Mouse (Mus musculus): Measurements from ENCODE around the gene Ntm. TPM values are rescaled to one million over a fixed set of nuclear protein-coding genes. Genes with fewer than 3 reads are reported as not detected.

Gene Ntm
- 1 to 10 TPM; 5.4 to 6.2 TPM for total RNA-seq (2021)
- long read RNA-seq, experiment 1 = 0 reads
- long read RNA-seq, experiment 2, partial matches to known transcripts = 0 of 1 reads
- long read RNA-seq, experiment 2, other reads (novel, unspliced or antisense) = 1 of 1 reads

- no peak for DNase-seq (ENCODE audit: low spot score in 2 of 2)
Observed at GRCm38 (mm10) chr9:29962978-29963377, at the start of gene Ntm. Gene Ntm (minus strand): TSS chr9:29963141.

GRCm38 (mm10) chr9:30005701-30006100, 42.8 kb upstream of the Ntm start:
- no peak for DNase-seq (ENCODE audit: low spot score in 2 of 2)

- DNase-seq (ENCODE audit: low spot score in 2 of 2) = peak; percentile 27 to 41
Observed at GRCm38 (mm10) chr9:30003612-30004011, 40.7 kb upstream of the Ntm start.

- no peak for DNase-seq (ENCODE audit: low spot score in 2 of 2)
Observed at GRCm38 (mm10) chr9:29981177-29981915, 18.4 kb upstream of the Ntm start.

GRCm38 (mm10) chr9:29961954-29962867, 730 bp downstream of the Ntm start:
- no peak for DNase-seq (ENCODE audit: low spot score in 2 of 2)

- DNase-seq (ENCODE audit: low spot score in 2 of 2) = no peak
Observed at GRCm38 (mm10) chr9:29961512-29961911, 1.4 kb downstream of the Ntm start.

- no peak for DNase-seq (ENCODE audit: low spot score in 2 of 2)
Observed at GRCm38 (mm10) chr9:29960741-29961140, 2.2 kb downstream of the Ntm start.

GRCm38 (mm10) chr9:29960236-29960635, 2.7 kb downstream of the Ntm start:
- no peak for DNase-seq (ENCODE audit: low spot score in 2 of 2)

- DNase-seq (ENCODE audit: low spot score in 2 of 2) = no peak
Observed at GRCm38 (mm10) chr9:29956936-29957335, 6.0 kb downstream of the Ntm start.

- no peak for DNase-seq (ENCODE audit: low spot score in 2 of 2)
Observed at GRCm38 (mm10) chr9:29954031-29954430, 8.9 kb downstream of the Ntm start.

GRCm38 (mm10) chr9:29949041-29949440, 13.9 kb downstream of the Ntm start:
- no peak for DNase-seq (ENCODE audit: low spot score in 2 of 2)

- DNase-seq (ENCODE audit: low spot score in 2 of 2) = no peak
Observed at GRCm38 (mm10) chr9:29943209-29944070, 19.5 kb downstream of the Ntm start.

GRCm38 (mm10) chr9:29942183-29942952, 20.6 kb downstream of the Ntm start:
- no peak for DNase-seq (ENCODE audit: low spot score in 2 of 2)

GRCm38 (mm10) chr9:29939517-29940034, 23.4 kb downstream of the Ntm start:
- no peak for DNase-seq (ENCODE audit: low spot score in 2 of 2)

- DNase-seq (ENCODE audit: low spot score in 2 of 2) = no peak
Observed at GRCm38 (mm10) chr9:29928796-29929195, 34.1 kb downstream of the Ntm start.

- no peak for DNase-seq (ENCODE audit: low spot score in 2 of 2)
Observed at GRCm38 (mm10) chr9:29925382-29925781, 37.6 kb downstream of the Ntm start.

GRCm38 (mm10) chr9:29898406-29899054, 64.4 kb downstream of the Ntm start:
- DNase-seq (ENCODE audit: low spot score in 2 of 2) = no peak

- no peak for DNase-seq (ENCODE audit: low spot score in 2 of 2)
Observed at GRCm38 (mm10) chr9:29897448-29897847, 65.5 kb downstream of the Ntm start.

GRCm38 (mm10) chr9:29892792-29893191, 70.1 kb downstream of the Ntm start:
- no peak for DNase-seq (ENCODE audit: low spot score in 2 of 2)

Measured in adrenal gland, postnatal 4 days (tissue).